Mouse (Mus musculus) liver, postnatal 0 days (tissue): ENCODE measurements around the gene Specc1l.

Experiments used
- CTCF ChIP-seq: sonication (generic); IDR thresholded peaks from 2 replicates; pipeline ENCODE4 v1.5.1; 2016; ENCODE audit warnings: antibody characterized with exemption, low read depth
- EP300 ChIP-seq: IDR thresholded peaks from 2 replicates; pipeline ENCODE4 v1.6.1; 2016; ENCODE audit warnings: antibody characterized with exemption, low read depth, mild to moderate bottlenecking

DNA sequence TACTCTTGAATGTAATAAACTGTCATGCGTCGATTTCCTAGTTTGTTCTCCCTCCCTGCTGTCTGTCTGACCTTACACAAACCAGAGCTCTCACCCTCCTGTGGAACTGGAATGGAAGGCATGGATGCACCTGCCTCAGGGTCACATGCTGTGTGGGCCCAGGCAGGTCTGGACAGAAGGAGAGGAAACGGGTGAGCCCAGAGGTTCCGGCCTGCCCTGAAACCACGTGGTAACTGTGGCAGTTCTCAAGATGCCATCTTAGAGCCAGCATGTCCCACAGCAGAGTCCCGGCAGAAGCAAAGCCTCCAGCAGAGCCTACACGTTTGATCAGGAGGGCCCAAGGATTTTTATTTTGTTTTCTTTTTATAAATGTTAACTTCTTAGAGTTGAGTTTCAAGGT is 100.5 kb downstream of the Specc1l start:
- TF ChIP-seq CTCF (no peak), EP300 (no peak)
